Mouse (Mus musculus) forebrain, embryonic 16.5 days (tissue): ENCODE data around the gene Dnajb11. TPM values are rescaled to one million over a fixed set of nuclear protein-coding genes. Genes with fewer than 3 reads are reported as not detected.
A peak's percentile ranks its signal among the peaks of the same experiment; 100 is the strongest.

Experiments
- ATAC-seq: fragments of 200-750 bp; cut with Nextera tagmentation; 2 replicates; pipeline ENCODE4 v1.8.0; 2017; ENCODE audit warnings: mild to moderate bottlenecking, moderate library complexity
- H3K27ac ChIP-seq: fragments of 300-500 bp; sonication (generic); 2 replicates; pipeline ENCODE4 v1.5.1; 2014; ENCODE audit warnings: low read length, control low read depth
- H3K27me3 ChIP-seq: fragments of 300-500 bp; sonication (generic); replicated peaks from 2 replicates; pipeline ENCODE4 v1.6.1; 2014; ENCODE audit warnings: low read length; ENCODE audit not compliant: control insufficient read depth, insufficient read depth
- H3K36me3 ChIP-seq: fragments of 300-500 bp; sonication (generic); 2 replicates; pipeline ENCODE4 v1.6.1; 2014; ENCODE audit not compliant: control insufficient read depth, insufficient read depth
- H3K4me1 ChIP-seq: fragments of 300-500 bp; sonication (generic); replicated peaks from 2 replicates; pipeline ENCODE4 v1.6.1; 2014; ENCODE audit warnings: low read length; ENCODE audit not compliant: control insufficient read depth, insufficient read depth
- H3K4me2 ChIP-seq: fragments of 300-500 bp; sonication (generic); 2 replicates; pipeline ENCODE4 v1.6.1; 2014; ENCODE audit warnings: mild to moderate bottlenecking, low read length, control low read depth
- H3K4me3 ChIP-seq: fragments of 300-500 bp; sonication (generic); replicated peaks from 2 replicates; pipeline ENCODE4 v1.5.1; 2014; ENCODE audit warnings: mild to moderate bottlenecking, low read length, control low read depth
- H3K9ac ChIP-seq: fragments of 300-500 bp; sonication (generic); replicated peaks from 2 replicates; pipeline ENCODE4 v1.6.1; 2014; ENCODE audit warnings: low read depth, low read length, control low read depth
- H3K9me3 ChIP-seq: fragments of 300-500 bp; sonication (generic); 2 replicates; pipeline ENCODE4 v1.6.1; 2016; ENCODE audit warnings: low read length; ENCODE audit not compliant: control insufficient read depth
- WGBS: fragments of 180-500 bp; shearing (Covaris S2); extraction: QIAGEN DNeasy Blood & Tissue Kit; methylation state at CpG from one replicate; pipeline ENCODE4 v1.1.7; 2014; 5-methylcytosine and 5-hydroxymethylcytosine counted together
- polyA plus RNA-seq: library from polyadenylated mRNA; unstranded; fragments of >200 nt; fragmentation: Nextera tagmentation; extraction: Ambion mirVana; gene quantifications from 2 replicates; pipeline ENCODE4 v1.2.1, GENCODE M21; 2015

Gene Dnajb11
- polyA plus RNA-seq, 1 experiment from 2014 or later = 83.4 TPM

DNA sequence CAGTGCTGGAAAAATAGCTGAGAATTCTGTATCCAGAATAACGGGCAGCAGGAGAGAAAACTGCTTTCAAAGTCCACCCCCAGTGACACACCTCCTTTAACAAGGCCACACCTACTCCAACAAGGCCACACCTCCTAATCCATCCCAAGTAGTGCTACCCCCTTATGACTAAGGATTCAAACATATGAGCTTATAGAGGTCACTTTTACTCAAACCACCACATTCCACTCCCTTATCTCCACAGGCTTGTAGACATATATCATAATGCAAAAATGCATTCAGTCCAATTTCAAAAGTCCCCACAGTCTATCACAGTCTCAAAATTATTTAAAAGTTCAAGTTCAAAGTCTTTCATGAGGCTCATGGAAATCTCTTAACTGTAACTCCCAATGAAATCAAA is 10.0 kb upstream of the Dnajb11 start:
- H3K9me3 ChIP-seq = no peaks in the 10 kb centered on the region
- no peak overlapping the region for H3K4me2 ChIP-seq
- peaks cover 8% of the 10 kb centered on the region for H3K4me1 ChIP-seq
- H3K27me3 ChIP-seq = no peaks in the 10 kb centered on the region
- H3K27ac ChIP-seq = no peak overlapping the region
- H3K4me3 ChIP-seq = no peak overlapping the region
- H3K36me3 ChIP-seq = no peaks in the 10 kb centered on the region
- ATAC-seq = no peak
- WGBS = 93% methylated on average over 1 of the region's 1 CpGs
- no peak overlapping the region for H3K9ac ChIP-seq

DNA sequence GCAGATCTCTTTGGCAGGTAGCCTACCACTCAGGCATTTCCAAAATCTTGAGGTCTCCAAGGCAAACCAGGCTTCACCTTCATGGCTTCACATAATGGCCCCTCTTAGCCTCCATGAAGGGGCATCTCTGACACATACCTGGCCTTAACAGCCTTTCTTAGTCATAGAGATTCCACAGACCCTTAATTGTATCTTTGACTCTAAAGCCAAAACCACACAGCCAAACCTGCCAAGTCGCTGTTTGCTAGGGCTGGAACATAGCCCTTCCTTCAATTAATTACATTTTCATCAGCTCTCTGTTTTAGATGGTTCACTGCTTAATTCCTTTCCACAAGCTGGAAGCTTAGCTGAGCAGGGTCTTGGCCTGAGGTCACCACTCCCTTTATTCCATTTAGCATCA is 9.3 kb upstream of the Dnajb11 start:
- H3K4me1 ChIP-seq = peaks cover 8% of the 10 kb centered on the region
- H3K36me3 ChIP-seq = no peaks in the 10 kb centered on the region
- WGBS = 83% methylated on average over 1 of the region's 1 CpGs
- no peak overlapping the region for H3K4me2 ChIP-seq
- H3K9ac ChIP-seq = no peak overlapping the region
- ATAC-seq = no peak
- H3K27ac ChIP-seq = no peak overlapping the region
- H3K9me3 ChIP-seq = no peaks in the 10 kb centered on the region
- no peaks in the 10 kb centered on the region for H3K27me3 ChIP-seq
- H3K4me3 ChIP-seq = no peak overlapping the region

DNA sequence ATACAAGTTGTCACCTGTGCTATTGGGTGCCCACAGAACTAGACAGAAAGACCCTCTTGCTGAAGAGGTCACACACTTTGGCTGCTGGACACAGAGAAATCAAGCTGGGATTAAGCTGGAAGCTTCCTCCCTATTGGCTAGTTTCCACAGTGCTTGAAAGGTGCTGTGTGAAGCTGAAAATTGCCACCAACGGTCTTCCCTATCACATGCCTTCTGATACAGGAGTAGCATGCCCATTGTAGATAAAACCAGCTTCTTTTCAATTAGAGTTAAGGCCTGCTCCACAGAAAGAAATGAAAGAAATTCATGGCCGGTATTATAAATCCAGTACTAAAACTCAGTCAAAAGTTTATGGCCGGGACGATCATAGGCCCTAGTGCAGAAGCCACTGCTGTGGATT is 4.9 kb upstream of the Dnajb11 start:
- peaks cover 6% of the 10 kb centered on the region for H3K4me1 ChIP-seq
- no peaks in the 10 kb centered on the region for H3K36me3 ChIP-seq
- WGBS = 93% methylated on average over 4 of the region's 4 CpGs
- ATAC-seq = no peak
- no peak overlapping the region for H3K9ac ChIP-seq
- H3K27me3 ChIP-seq = no peaks in the 10 kb centered on the region
- no peak overlapping the region for H3K4me2 ChIP-seq
- H3K4me3 ChIP-seq = no peak overlapping the region
- no peak overlapping the region for H3K27ac ChIP-seq
- H3K9me3 ChIP-seq = no peaks in the 10 kb centered on the region

DNA sequence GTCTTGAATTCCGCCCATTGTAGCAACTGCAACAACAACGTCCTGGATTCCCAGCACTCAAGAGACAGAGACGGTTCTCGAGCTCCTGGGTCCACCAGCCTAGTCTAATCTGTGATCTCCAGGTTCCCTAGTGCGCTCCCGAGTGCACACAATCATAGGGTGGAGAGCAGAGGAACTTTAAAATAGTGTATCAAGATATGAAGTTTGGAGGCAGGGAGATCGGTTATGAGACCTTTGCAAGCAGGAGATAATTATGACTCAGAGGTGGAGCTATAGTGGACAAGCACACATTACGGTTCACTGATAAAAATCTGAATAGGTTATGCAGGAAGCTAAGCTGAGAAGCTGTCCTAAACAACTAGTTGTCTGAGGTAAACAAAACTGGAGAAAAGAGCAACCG is 872 bp upstream of the Dnajb11 start:
- no peaks in the 10 kb centered on the region for H3K9me3 ChIP-seq
- peaks cover 13% of the 10 kb centered on the region for H3K4me1 ChIP-seq
- peak overlapping the region; percentile 40 for H3K9ac ChIP-seq
- peak overlapping the region; percentile 82 for H3K4me2 ChIP-seq
- H3K27me3 ChIP-seq = no peaks in the 10 kb centered on the region
- 14% methylated on average over 9 of the region's 9 CpGs for WGBS
- no peaks in the 10 kb centered on the region for H3K36me3 ChIP-seq
- ATAC-seq = no peak
- H3K27ac ChIP-seq = peak overlapping the region; percentile 54
- peak overlapping the region; percentile 95 for H3K4me3 ChIP-seq

DNA sequence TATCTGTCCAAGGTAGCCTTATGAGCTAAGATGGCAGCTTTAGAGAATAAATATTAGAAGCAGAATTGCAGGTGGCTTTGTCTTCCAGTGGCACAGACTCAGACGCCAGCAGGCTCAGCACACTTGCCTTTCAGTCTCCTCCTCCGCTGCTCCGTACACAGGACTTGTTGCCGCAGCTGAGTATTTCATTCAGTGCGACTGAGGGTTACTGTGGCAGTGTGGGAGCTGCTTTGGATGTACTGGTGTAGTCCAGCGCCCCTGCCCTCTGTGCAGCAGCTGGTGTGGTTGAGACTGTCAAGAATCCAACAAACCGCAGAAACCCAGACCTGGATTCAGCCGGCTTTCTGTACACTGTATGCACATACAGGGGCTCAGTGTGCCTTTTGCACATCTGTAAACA is 14.8 kb downstream of the Dnajb11 start:
- Histone ChIP-seq H3K9ac (no peak overlapping the region), H3K27ac (no peak overlapping the region), H3K4me2 (no peak overlapping the region), H3K4me1 (no peaks in the 10 kb centered on the region), H3K36me3 (peaks cover 30% of the 10 kb centered on the region), H3K9me3 (no peaks in the 10 kb centered on the region), H3K27me3 (no peaks in the 10 kb centered on the region), H3K4me3 (no peak overlapping the region)
- WGBS = 93% methylated on average over 8 of the region's 8 CpGs
- ATAC-seq = no peak

DNA sequence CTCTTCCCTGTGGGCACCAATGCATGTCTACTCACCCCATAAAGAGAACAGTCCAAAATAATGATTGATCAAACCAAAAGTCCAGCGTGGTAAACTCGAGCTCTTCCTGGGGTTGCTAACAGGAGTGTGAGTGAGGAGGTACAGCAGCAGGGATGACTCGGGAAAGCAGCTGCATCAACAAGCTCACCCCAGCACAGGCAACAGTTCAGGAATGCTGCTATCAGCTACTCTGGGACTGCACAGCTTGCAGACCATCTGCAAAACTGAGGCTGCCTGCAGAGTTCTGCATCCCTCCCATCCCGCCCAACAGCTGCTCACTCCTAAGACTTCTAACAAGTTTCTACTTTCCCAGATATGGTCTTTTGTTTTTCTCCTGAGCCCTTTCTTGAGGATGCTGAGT is 15.7 kb downstream of the Dnajb11 start:
- peaks cover 26% of the 10 kb centered on the region for H3K36me3 ChIP-seq
- WGBS = 84% methylated on average over 4 of the region's 4 CpGs
- no peak for ATAC-seq
- no peak overlapping the region for H3K27ac ChIP-seq
- H3K4me1 ChIP-seq = 0 out of 2 replicates have a peak, but pooled peaks cover 2% of the 10 kb centered on the region
- H3K27me3 ChIP-seq = no peaks in the 10 kb centered on the region
- no peak overlapping the region for H3K4me3 ChIP-seq
- no peak overlapping the region for H3K4me2 ChIP-seq
- H3K9ac ChIP-seq = no peak overlapping the region
- H3K9me3 ChIP-seq = no peaks in the 10 kb centered on the region

DNA sequence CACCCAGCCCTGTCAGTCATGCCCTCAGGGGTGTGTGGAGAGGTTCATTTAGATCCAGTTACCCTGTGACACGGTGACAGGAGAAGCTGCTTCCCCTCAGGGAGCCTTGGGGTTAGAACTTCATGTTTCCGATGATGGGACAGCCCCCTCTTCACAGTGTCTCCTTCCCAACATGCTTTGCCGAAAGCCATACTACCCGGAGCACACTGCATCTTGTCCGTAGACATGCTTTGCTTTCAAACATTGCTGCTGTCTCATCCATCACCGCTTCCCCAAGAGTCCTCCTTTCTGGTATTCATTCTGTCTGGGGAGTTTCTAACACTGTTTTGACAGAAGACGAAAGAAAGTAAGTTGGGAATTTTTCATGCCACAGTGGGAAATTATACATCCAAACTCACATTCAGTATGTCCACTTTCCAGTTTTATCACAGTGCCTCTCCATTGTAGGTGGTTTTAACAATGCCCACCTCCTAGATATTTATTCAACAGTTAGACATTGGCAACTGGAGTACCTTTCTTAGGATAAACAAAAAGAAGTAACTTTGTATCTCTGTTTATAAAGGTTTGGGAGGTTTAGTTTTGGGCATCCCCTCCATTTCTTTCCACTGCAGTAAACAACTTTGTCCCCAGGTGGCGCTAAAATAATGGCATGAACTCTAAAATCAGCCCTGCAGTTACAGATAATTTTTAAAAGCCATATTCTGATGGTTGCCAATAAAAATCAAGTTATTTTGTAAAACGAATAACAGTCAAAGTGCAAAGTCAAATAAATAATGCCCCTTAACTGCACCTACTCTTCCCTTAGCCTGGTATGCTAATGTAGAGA is 18.8 kb downstream of the Dnajb11 start:
- ATAC-seq = no peak
- Histone ChIP-seq H3K27me3 (no peaks in the 10 kb centered on the region), H3K4me2 (no peak overlapping the region), H3K4me1 (0 out of 2 replicates have a peak, but pooled peaks cover 2% of the 10 kb centered on the region), H3K9ac (no peak overlapping the region), H3K4me3 (no peak overlapping the region), H3K9me3 (no peaks in the 10 kb centered on the region), H3K27ac (no peak overlapping the region), H3K36me3 (peaks cover 13% of the 10 kb centered on the region; the same call in 1 of the 2 replicates)
- WGBS = 51% methylated on average over 9 of the region's 9 CpGs

DNA sequence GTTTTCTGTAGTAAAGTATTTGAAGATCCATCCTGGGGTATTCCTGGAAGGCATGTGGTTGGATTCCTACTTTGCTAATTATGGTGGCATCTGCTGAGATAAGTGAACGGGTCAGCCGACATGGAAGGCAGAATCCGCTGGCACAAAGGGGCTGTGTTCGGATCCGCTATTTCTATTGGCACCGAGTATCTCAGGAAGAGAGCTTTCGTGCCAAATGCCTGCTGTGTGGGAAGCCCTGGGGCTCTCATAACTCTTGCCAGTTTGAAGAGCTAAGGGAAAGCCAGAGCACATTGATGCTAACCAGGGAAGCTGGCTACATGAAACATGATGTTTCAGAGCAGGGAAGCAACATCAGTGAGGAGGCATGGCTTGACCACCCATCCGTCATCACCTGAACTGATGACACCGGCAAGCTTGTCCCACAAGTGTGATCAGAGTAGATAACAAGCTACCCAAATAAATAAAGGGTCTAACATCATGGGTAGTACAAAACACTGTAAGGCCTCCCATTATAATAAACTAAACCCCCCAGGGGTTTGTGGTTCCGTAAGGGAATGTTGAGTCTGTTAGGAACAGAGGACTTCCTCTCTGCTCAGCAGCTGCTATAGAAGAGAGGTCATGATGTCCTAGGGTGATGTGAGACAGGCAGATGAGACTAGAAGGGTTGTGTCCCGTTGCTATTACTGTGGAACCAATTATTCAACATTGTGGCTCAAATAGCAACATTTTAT is 20.2 kb downstream of the Dnajb11 start:
- H3K9me3 ChIP-seq = no peaks in the 10 kb centered on the region
- peaks cover 2% of the 10 kb centered on the region; the same call in 1 of the 2 replicates for H3K36me3 ChIP-seq
- H3K4me3 ChIP-seq = no peak overlapping the region
- no peak overlapping the region for H3K9ac ChIP-seq
- ATAC-seq = peak; percentile 26; the same call in 1 of the 2 replicates
- 62% methylated on average over 11 of the region's 11 CpGs for WGBS
- no peak overlapping the region; the same call in 1 of the 2 replicates for H3K27ac ChIP-seq
- no peaks in the 10 kb centered on the region for H3K27me3 ChIP-seq
- H3K4me2 ChIP-seq = no peak overlapping the region
- H3K4me1 ChIP-seq = 0 out of 2 replicates have a peak, but pooled peaks cover 2% of the 10 kb centered on the region

DNA sequence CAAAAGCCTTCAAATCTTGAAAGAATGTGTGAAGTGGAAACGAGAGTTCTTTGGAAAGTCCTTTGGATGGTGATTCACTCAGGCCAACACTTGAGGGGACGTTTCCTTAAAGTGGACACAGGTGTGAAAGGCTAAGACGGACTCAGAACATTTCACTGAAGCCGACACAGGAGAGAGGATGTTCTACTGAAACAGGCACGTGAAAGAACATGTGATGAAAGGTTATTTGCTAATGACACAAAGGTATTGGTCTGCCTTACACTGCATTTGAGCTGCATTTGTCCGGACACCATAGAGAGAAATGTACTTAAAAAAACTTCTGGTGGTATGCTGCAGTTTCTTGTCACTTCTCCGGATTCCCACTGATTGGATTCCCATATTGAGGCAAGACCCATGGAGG is 21.1 kb downstream of the Dnajb11 start:
- Histone ChIP-seq H3K36me3 (no peaks in the 10 kb centered on the region), H3K4me1 (0 out of 2 replicates have a peak, but pooled peaks cover 2% of the 10 kb centered on the region), H3K4me3 (no peak overlapping the region), H3K4me2 (no peak overlapping the region), H3K9me3 (no peaks in the 10 kb centered on the region), H3K9ac (no peak overlapping the region), H3K27me3 (no peaks in the 10 kb centered on the region), H3K27ac (no peak overlapping the region)
- ATAC-seq = no peak
- WGBS = 70% methylated on average over 7 of the region's 7 CpGs
